Mouse (Mus musculus) stomach, embryonic 14.5 days (tissue): ENCODE measurements around the gene Akap8l. TPM values are rescaled to one million over a fixed set of nuclear protein-coding genes. Genes with fewer than 3 reads are reported as not detected.

Source experiments
- ATAC-seq: fragments of 200-750 bp; cut with Nextera tagmentation; 2 replicates; pipeline ENCODE4 v1.8.0; 2017; ENCODE audit warnings: low read depth, moderate TSS enrichment; ENCODE audit not compliant: insufficient number of reproducible peaks, insufficient read depth, low FRiP score
- H3K27ac ChIP-seq: fragments of 300-500 bp; sonication (generic); 2 replicates; pipeline ENCODE4 v1.5.1; 2014; ENCODE audit warnings: mild to moderate bottlenecking, low read length, moderate library complexity, mixed read lengths
- H3K27me3 ChIP-seq: fragments of 300-500 bp; sonication (generic); 2 replicates; pipeline ENCODE4 v1.6.1; 2014; ENCODE audit warnings: low read length, control low read depth, mixed read lengths; ENCODE audit not compliant: control insufficient read depth, insufficient read depth
- H3K36me3 ChIP-seq: fragments of 300-500 bp; sonication (generic); 2 replicates; pipeline ENCODE4 v1.6.1; 2014; ENCODE audit warnings: mild to moderate bottlenecking, control low read depth, low read length, moderate library complexity, mixed read lengths; ENCODE audit not compliant: control insufficient read depth, insufficient read depth
- H3K4me1 ChIP-seq: fragments of 300-500 bp; sonication (generic); 2 replicates; pipeline ENCODE4 v1.6.1; 2014; ENCODE audit warnings: low read length, control low read depth, mixed read lengths; ENCODE audit not compliant: control insufficient read depth, insufficient read depth
- H3K4me2 ChIP-seq: fragments of 300-500 bp; sonication (generic); replicated peaks from 2 replicates; pipeline ENCODE4 v1.6.1; 2014; ENCODE audit warnings: low read depth, low read length, control low read depth
- H3K4me3 ChIP-seq: fragments of 300-500 bp; sonication (generic); 2 replicates; pipeline ENCODE4 v1.5.1; 2014; ENCODE audit warnings: low read depth, low read length, control low read depth
- H3K9ac ChIP-seq: fragments of 300-500 bp; sonication (generic); replicated peaks from 2 replicates; pipeline ENCODE4 v1.6.1; 2014; ENCODE audit warnings: low read depth, mild to moderate bottlenecking, control low read depth, low read length, moderate library complexity, mixed read lengths
- H3K9me3 ChIP-seq: fragments of 300-500 bp; sonication (generic); 2 replicates; pipeline ENCODE4 v1.6.1; 2016; ENCODE audit warnings: low read depth, low read length, control low read depth; ENCODE audit not compliant: control insufficient read depth
- WGBS: fragments of 180-500 bp; shearing (Covaris S2); extraction: QIAGEN DNeasy Blood & Tissue Kit; methylation state at CpG from one replicate; pipeline ENCODE4 v1.1.7; 2014; 5-methylcytosine and 5-hydroxymethylcytosine counted together
- polyA plus RNA-seq: library from polyadenylated mRNA; unstranded; fragments of >200 nt; fragmentation: Nextera tagmentation; extraction: Ambion mirVana; gene quantifications from 2 replicates; pipeline ENCODE4 v1.2.1, GENCODE M21; 2014

Akap8l gene
- polyA plus RNA-seq, 1 experiment from 2014 or later = 88.6 TPM

DNA sequence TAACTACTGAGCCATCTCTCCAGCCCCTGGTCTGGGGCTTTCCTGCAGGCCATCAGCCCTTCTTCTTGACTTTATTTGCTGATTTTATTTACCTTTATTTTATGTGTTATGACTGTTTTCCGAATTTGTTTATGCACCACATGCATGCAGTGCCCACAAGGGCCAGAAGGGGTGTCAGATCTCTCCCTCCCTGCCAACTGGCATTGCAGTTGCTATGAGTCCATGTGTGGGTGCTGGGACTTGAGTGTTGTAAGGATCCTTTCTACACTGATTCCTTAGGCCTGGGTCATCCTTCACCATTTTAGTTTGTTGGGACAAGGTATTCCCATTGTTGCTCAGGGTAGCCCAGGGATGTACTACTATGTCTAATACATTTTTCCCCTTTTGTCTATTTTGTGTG is 52.3 kb downstream of the Akap8l start:
- Histone ChIP-seq H3K27me3 (no peaks in the 10 kb centered on the region), H3K4me2 (no peak overlapping the region), H3K9me3 (no peaks in the 10 kb centered on the region), H3K4me1 (no peaks in the 10 kb centered on the region), H3K27ac (no peak overlapping the region), H3K9ac (no peak overlapping the region), H3K4me3 (no peak overlapping the region), H3K36me3 (peaks cover 2% of the 10 kb centered on the region; the same call in 1 of the 2 replicates)
- ATAC-seq = no peak
- WGBS = 79% methylated on average over 1 of the region's 1 CpGs

DNA sequence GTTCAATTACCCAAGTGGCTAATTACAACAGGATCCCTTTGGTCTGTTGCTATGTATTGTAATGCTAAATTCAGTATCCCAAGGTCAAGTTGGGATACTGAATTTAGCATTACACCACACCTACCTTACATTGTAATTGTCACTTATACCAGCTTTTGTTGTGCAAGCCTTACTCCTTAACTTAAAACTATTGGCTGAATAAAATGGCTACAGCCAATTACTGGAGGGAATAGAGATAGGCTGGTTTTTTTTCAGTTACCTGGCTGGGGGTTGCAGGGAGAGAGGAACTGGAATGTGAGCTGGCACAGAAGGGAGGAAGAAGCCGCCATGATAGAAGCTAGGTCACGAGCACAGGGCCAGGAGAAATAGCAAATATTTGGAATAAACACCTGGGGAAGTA is 54.5 kb downstream of the Akap8l start:
- WGBS = 63% methylated on average over 2 of the region's 2 CpGs
- no peak overlapping the region for H3K9ac ChIP-seq
- no peak overlapping the region for H3K4me2 ChIP-seq
- no peak for ATAC-seq
- H3K4me3 ChIP-seq = no peak overlapping the region
- no peaks in the 10 kb centered on the region for H3K27me3 ChIP-seq
- 0 out of 2 replicates have a peak, but pooled peaks cover 2% of the 10 kb centered on the region for H3K9me3 ChIP-seq
- H3K4me1 ChIP-seq = no peaks in the 10 kb centered on the region
- H3K27ac ChIP-seq = no peak overlapping the region
- no peaks in the 10 kb centered on the region for H3K36me3 ChIP-seq

DNA sequence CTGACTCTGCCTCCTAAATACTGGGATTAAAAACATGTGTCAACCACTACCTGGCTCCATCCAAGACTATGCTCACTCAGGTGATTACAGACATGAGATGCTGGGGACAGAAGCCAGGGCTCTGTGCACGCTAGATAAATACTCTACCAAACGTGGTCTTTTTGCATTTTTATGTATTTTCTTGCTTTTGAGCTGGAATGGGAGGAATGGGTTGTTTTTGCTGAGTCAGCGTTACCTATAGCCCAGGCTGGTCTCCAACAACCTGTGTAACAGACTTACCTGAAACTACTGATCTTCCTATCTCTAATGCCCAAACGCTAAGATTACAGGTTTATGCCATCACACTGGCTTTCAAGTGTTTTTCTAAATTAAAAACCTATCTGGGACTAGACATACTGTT is 55.2 kb downstream of the Akap8l start:
- H3K4me2 ChIP-seq = no peak overlapping the region
- no peak for ATAC-seq
- no peaks in the 10 kb centered on the region for H3K36me3 ChIP-seq

GRCm38 (mm10) chr17:32285138-32285670 is 65.2 kb downstream of the Akap8l start:
- no peak for ATAC-seq
- Histone ChIP-seq H3K4me3 (peak overlapping the region; percentile 96), H3K4me1 (peaks cover 11% of the 10 kb centered on the region), H3K36me3 (no peaks in the 10 kb centered on the region), H3K9me3 (no peaks in the 10 kb centered on the region), H3K4me2 (peak overlapping the region; percentile 55), H3K9ac (peak overlapping the region; percentile 87), H3K27ac (peak overlapping the region; percentile 99; the same call in 1 of the 2 replicates), H3K27me3 (no peaks in the 10 kb centered on the region)
- 37% methylated on average over 6 of the region's 6 CpGs for WGBS

More for the DNA sequence above, 55.2 kb downstream of the Akap8l start:
- H3K27ac ChIP-seq = no peak overlapping the region
- no peak overlapping the region for H3K9ac ChIP-seq
- H3K4me1 ChIP-seq = no peaks in the 10 kb centered on the region
- H3K4me3 ChIP-seq = no peak overlapping the region
- 0 out of 2 replicates have a peak, but pooled peaks cover 2% of the 10 kb centered on the region for H3K9me3 ChIP-seq
- 81% methylated on average over 4 of the region's 4 CpGs for WGBS
- H3K27me3 ChIP-seq = no peaks in the 10 kb centered on the region

GRCm38 (mm10) chr17:32284262-32285137 is 65.9 kb downstream of the Akap8l start, which contains the start of gene Brd4:
Brd4 (minus strand) TSS chr17:32284722.
- H3K9me3 ChIP-seq = no peaks in the 10 kb centered on the region
- H3K36me3 ChIP-seq = no peaks in the 10 kb centered on the region
- under 1% methylated on average over 83 of the region's 100 CpGs for WGBS
- H3K27ac ChIP-seq = peak within 1 kb of the TSS; percentile 99
- H3K9ac ChIP-seq = peak within 1 kb of the TSS; percentile 87
- H3K4me2 ChIP-seq = peak within 1 kb of the TSS; percentile 80
- H3K4me1 ChIP-seq = peaks cover 11% of the 10 kb centered on the region
- peak within 1 kb of the TSS; percentile 96 for H3K4me3 ChIP-seq
- H3K27me3 ChIP-seq = no peaks in the 10 kb centered on the region
- ATAC-seq = peak; percentile 89

DNA sequence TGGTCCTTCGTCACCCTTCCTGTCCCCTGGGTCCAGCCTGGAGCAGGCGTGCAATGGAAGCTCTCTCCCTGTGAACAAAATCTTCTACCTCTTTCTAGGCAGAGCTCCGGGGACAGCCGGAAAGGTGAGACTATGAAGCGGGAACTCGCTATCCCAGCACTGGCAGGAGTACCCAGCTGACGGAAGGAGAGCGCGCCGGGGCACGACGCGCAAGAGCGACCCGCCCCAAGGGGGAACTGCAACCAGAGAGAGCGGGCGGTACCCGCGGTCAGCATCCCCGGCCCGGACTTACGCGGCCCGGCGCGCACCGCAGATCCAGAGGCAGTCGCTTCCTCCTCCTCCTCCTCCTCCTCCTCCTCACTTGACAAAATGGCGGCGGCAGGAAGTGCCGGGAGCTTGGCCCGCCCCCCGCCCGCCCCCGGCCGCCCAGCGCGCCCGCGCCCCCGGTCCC is 66.6 kb downstream of the Akap8l start:
- Histone ChIP-seq H3K9me3 (no peaks in the 10 kb centered on the region), H3K27me3 (no peaks in the 10 kb centered on the region), H3K4me2 (peak overlapping the region; percentile 80), H3K4me3 (peak overlapping the region; percentile 96), H3K36me3 (no peaks in the 10 kb centered on the region), H3K9ac (peak overlapping the region; percentile 87), H3K4me1 (peaks cover 11% of the 10 kb centered on the region), H3K27ac (peak overlapping the region; percentile 99)
- 0% methylated on average over 28 of the region's 41 CpGs for WGBS
- ATAC-seq = peak; percentile 57

GRCm38 (mm10) chr17:32283341-32283740 is 67.1 kb downstream of the Akap8l start:
- Histone ChIP-seq H3K27ac (peak overlapping the region; percentile 99), H3K4me3 (peak overlapping the region; percentile 96), H3K27me3 (no peaks in the 10 kb centered on the region), H3K4me2 (peak overlapping the region; percentile 80), H3K4me1 (peaks cover 11% of the 10 kb centered on the region), H3K9ac (peak overlapping the region; percentile 87), H3K9me3 (no peaks in the 10 kb centered on the region), H3K36me3 (no peaks in the 10 kb centered on the region)
- ATAC-seq = no peak
- WGBS = 9% methylated on average over 7 of the region's 7 CpGs

DNA sequence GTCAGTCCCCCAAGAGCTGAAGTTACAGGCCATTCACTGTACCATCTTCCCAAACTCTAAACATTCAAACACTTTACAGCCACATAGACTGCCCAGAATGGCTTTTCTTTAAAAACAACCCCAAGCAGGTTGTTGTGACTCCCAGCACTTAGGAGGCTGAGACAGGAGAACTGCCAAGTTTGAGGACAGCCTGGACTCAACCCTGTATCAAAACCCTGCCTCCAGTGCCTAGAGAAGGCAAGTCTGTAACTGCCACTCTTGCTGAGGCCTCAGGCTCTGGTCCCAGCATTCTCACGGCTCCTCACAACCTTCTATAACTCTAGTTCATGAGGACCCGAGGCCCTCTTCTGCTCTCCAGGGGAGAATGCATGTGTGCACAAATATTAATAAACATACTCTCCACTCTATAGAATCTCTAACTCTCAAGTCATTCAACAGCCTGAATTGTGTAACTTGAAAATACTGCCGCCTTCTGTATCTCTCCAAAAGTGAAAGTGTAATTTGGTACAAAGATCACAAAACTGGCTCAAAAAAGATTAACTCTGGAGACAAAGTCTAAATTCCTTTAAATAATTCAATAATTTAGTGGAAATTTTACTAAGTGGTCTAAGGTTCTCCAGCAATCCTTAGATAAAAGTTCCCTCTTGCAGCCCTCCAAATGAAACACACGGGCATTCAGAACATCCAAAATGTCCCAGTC is 68.6 kb downstream of the Akap8l start:
- no peaks in the 10 kb centered on the region for H3K9me3 ChIP-seq
- no peak overlapping the region for H3K9ac ChIP-seq
- ATAC-seq = no peak

More for the DNA sequence above, 68.6 kb downstream of the Akap8l start:
- Histone ChIP-seq H3K27me3 (no peaks in the 10 kb centered on the region), H3K27ac (no peak overlapping the region), H3K4me3 (no peak overlapping the region), H3K4me1 (peaks cover 11% of the 10 kb centered on the region), H3K4me2 (no peak overlapping the region), H3K36me3 (no peaks in the 10 kb centered on the region)
- 67% methylated on average over 4 of the region's 4 CpGs for WGBS
